Mouse (Mus musculus) brain, embryonic 14.5 days (tissue): Measurements from ENCODE around the gene Bcl2l15.
"Not testable (repeated sequence)": the region's sequence is repeated elsewhere in the genome, so short reads cannot be mapped to it uniquely, and the experiment has no call there.

Experiments
- CTCF ChIP-seq: fragments of 200-500 bp; IDR thresholded peaks from 2 replicates; pipeline ENCODE4 v1.5.1; 2012; ENCODE audit warnings: inconsistent platforms, mild to moderate bottlenecking, moderate library complexity, borderline replicate concordance; ENCODE audit not compliant: insufficient read depth, insufficient read length; ENCODE audit errors: extremely low read depth
- POLR2A ChIP-seq: fragments of 200-500 bp; IDR thresholded peaks from 2 replicates; pipeline ENCODE4 v1.6.1; 2012; ENCODE audit warnings: mild to moderate bottlenecking, inconsistent platforms, borderline replicate concordance; ENCODE audit not compliant: poor library complexity, insufficient read depth, insufficient read length, severe bottlenecking; ENCODE audit errors: extremely low read depth

GRCm38 (mm10) chr3:103830681-103831080, 1.7 kb upstream of the Bcl2l15 start:
- not testable (repeated sequence) for TF ChIP-seq CTCF, POLR2A
